Comparison of ENCODE assay signal across 13 mouse cellular contexts in the genomic region with DNA sequence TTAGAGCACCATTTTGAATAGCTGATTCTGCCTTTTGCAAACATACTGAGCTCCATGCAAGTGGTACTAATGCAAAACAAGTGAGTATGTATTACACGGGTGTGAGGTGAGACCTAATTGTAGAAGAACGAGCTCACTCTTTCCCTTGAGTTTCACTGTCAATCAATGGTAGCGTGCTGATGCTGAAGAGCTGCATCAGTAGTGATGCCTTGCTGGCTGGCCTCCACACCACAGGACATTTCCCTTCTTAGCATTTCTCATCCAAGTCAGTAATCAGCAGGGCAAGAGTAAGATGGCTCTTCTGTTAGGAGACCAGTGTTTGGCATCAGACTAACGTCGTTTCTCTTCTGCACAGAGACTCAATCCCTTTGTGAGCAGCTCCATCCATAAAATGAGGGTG. TPM values are rescaled to one million over a fixed set of nuclear protein-coding genes. Genes with fewer than 3 reads are reported as not detected.
A peak's percentile ranks its signal among the peaks of the same experiment; 100 is the strongest.
DNase-seq lines count a peak whose midpoint lies in the region; ATAC-seq lines count a peak whose summit lies in the region.
"Had no signal": no experiment of that assay in that cellular context is flagged by ENCODE, and none has a peak within 500 bp of the region (broad histone marks: within the 10 kb centered on the region; RNA-seq: fewer than 3 reads in every experiment).

No protein-coding gene starts in this region.

- ATAC-seq in forebrain, embryonic 14.5 days, result no peak
- ATAC-seq in forebrain, embryonic 11.5 days (replicated peaks; ENCODE audit: low FRiP score), result no peak
- no peak for ATAC-seq in midbrain, embryonic 14.5 days (ENCODE audit: low FRiP score, low TSS enrichment)
- ATAC-seq in midbrain, embryonic 13.5 days, result no peak
- ATAC-seq in forebrain, embryonic 16.5 days, result no peak
- no peak for ATAC-seq in neural tube, embryonic 15.5 days (ENCODE audit: low FRiP score)
- ATAC-seq: intestine, postnatal 0 days had no signal

- no peak overlapping the region for H3K9ac ChIP-seq in forebrain, embryonic 14.5 days (ENCODE audit: low read length)
- H3K9ac ChIP-seq in forebrain, embryonic 11.5 days (ENCODE audit: low read length), result no peak overlapping the region
- no peak overlapping the region for H3K9ac ChIP-seq in midbrain, embryonic 14.5 days (replicated peaks; ENCODE audit: low read length)
- no peak overlapping the region for H3K9ac ChIP-seq in midbrain, embryonic 13.5 days (replicated peaks)
- H3K9ac ChIP-seq in forebrain, embryonic 16.5 days (replicated peaks; ENCODE audit: low read depth, low read length), result no peak overlapping the region
- H3K9ac ChIP-seq in neural tube, embryonic 15.5 days (replicated peaks), result no peak overlapping the region
- H3K9ac ChIP-seq: stomach, embryonic 15.5 days had no signal

- no peaks in the 10 kb centered on the region for H3K27me3 ChIP-seq in forebrain, embryonic 14.5 days (replicated peaks; ENCODE audit: control insufficient read depth, insufficient read depth, low read length)
- no peaks in the 10 kb centered on the region for H3K27me3 ChIP-seq in forebrain, embryonic 11.5 days (ENCODE audit: control insufficient read depth, insufficient read depth, low read length)
- no peaks in the 10 kb centered on the region for H3K27me3 ChIP-seq in midbrain, embryonic 14.5 days (ENCODE audit: control insufficient read depth, insufficient read depth, low read length)
- peaks cover 15% of the 10 kb centered on the region; the same call in 1 of the 2 replicates for H3K27me3 ChIP-seq in midbrain, embryonic 13.5 days
- no peaks in the 10 kb centered on the region for H3K27me3 ChIP-seq in forebrain, embryonic 16.5 days (replicated peaks; ENCODE audit: control insufficient read depth, insufficient read depth, low read length)
- H3K27me3 ChIP-seq in neural tube, embryonic 15.5 days (replicated peaks), result no peaks in the 10 kb centered on the region; the same call in 1 of the 2 replicates
- H3K27me3 ChIP-seq: stomach, embryonic 15.5 days had no signal

- no peak overlapping the region for H3K27ac ChIP-seq in forebrain, embryonic 14.5 days (ENCODE audit: low read depth, low read length)
- no peak overlapping the region for H3K27ac ChIP-seq in forebrain, embryonic 11.5 days (ENCODE audit: low read depth, low read length)
- H3K27ac ChIP-seq in midbrain, embryonic 14.5 days (replicated peaks; ENCODE audit: low read depth, low read length), result no peak overlapping the region
- H3K27ac ChIP-seq in midbrain, embryonic 13.5 days, result no peak overlapping the region
- H3K27ac ChIP-seq in forebrain, embryonic 16.5 days (ENCODE audit: low read length), result no peak overlapping the region
- peak overlapping the region; percentile 61 for H3K27ac ChIP-seq in neural tube, embryonic 15.5 days (replicated peaks)
- H3K27ac ChIP-seq: kidney, postnatal 0 days; stomach, embryonic 15.5 days had no signal

- peaks cover 5% of the 10 kb centered on the region; the same call in 1 of the 2 replicates for H3K4me1 ChIP-seq in forebrain, embryonic 14.5 days (ENCODE audit: control insufficient read depth, insufficient read depth, low read length)
- peaks cover 2% of the 10 kb centered on the region; the same call in 1 of the 2 replicates for H3K4me1 ChIP-seq in forebrain, embryonic 11.5 days (replicated peaks; ENCODE audit: control insufficient read depth, insufficient read depth, low read length)
- peaks cover 5% of the 10 kb centered on the region; the same call in 1 of the 2 replicates for H3K4me1 ChIP-seq in midbrain, embryonic 14.5 days (ENCODE audit: control insufficient read depth, insufficient read depth, low read length)
- peaks cover 7% of the 10 kb centered on the region for H3K4me1 ChIP-seq in midbrain, embryonic 13.5 days (replicated peaks)
- peaks cover 18% of the 10 kb centered on the region for H3K4me1 ChIP-seq in forebrain, embryonic 16.5 days (replicated peaks; ENCODE audit: control insufficient read depth, insufficient read depth, low read length)
- peaks cover 13% of the 10 kb centered on the region for H3K4me1 ChIP-seq in neural tube, embryonic 15.5 days
- H3K4me1 ChIP-seq: stomach, embryonic 15.5 days had no signal

- 80% methylated on average over 5 of the region's 5 CpGs for WGBS in forebrain, embryonic 14.5 days
- 90% methylated on average over 5 of the region's 5 CpGs for WGBS in forebrain, embryonic 11.5 days
- 82% methylated on average over 5 of the region's 5 CpGs for WGBS in midbrain, embryonic 14.5 days
- WGBS in midbrain, embryonic 13.5 days, result 89% methylated on average over 5 of the region's 5 CpGs
- 74% methylated on average over 5 of the region's 5 CpGs for WGBS in forebrain, embryonic 16.5 days
- 70% methylated on average over 5 of the region's 5 CpGs for WGBS in neural tube, embryonic 15.5 days

- H3K36me3 ChIP-seq in forebrain, embryonic 14.5 days (ENCODE audit: control insufficient read depth, insufficient read depth, low read length), result no peaks in the 10 kb centered on the region; the same call in 1 of the 2 replicates
- no peaks in the 10 kb centered on the region; the same call in 1 of the 2 replicates for H3K36me3 ChIP-seq in forebrain, embryonic 11.5 days (ENCODE audit: control insufficient read depth, insufficient read depth, low read length)
- no peaks in the 10 kb centered on the region for H3K36me3 ChIP-seq in midbrain, embryonic 14.5 days (ENCODE audit: control insufficient read depth, insufficient read depth, low read length)
- H3K36me3 ChIP-seq in midbrain, embryonic 13.5 days, result no peaks in the 10 kb centered on the region
- H3K36me3 ChIP-seq in forebrain, embryonic 16.5 days (ENCODE audit: control insufficient read depth, insufficient read depth), result no peaks in the 10 kb centered on the region
- H3K36me3 ChIP-seq in neural tube, embryonic 15.5 days, result no peaks in the 10 kb centered on the region
- H3K36me3 ChIP-seq: stomach, embryonic 15.5 days had no signal

- no peak for DNase-seq in forebrain, embryonic 14.5 days (ENCODE audit: low spot score)
- DNase-seq in forebrain, embryonic 11.5 days (ENCODE audit: low spot score), result no peak
- no peak for DNase-seq in midbrain, embryonic 14.5 days
- no peak for DNase-seq in natural killer cell, adult 2 months (ENCODE audit: low spot score in 2 of 2)
- DNase-seq: heart, postnatal 4 days; spleen, adult 18-20 months; thymus, adult 2 months had no signal

- H3K9me3 ChIP-seq in forebrain, embryonic 14.5 days (replicated peaks; ENCODE audit: control insufficient read depth, low read length), result no peaks in the 10 kb centered on the region
- H3K9me3 ChIP-seq in forebrain, embryonic 11.5 days (ENCODE audit: control insufficient read depth, low read length), result no peaks in the 10 kb centered on the region
- no peaks in the 10 kb centered on the region for H3K9me3 ChIP-seq in midbrain, embryonic 14.5 days (ENCODE audit: control insufficient read depth, low read length)
- H3K9me3 ChIP-seq in midbrain, embryonic 13.5 days, result no peaks in the 10 kb centered on the region
- H3K9me3 ChIP-seq in forebrain, embryonic 16.5 days (ENCODE audit: control insufficient read depth, low read length), result no peaks in the 10 kb centered on the region
- H3K9me3 ChIP-seq in neural tube, embryonic 15.5 days (replicated peaks), result no peaks in the 10 kb centered on the region
- H3K9me3 ChIP-seq: stomach, embryonic 15.5 days had no signal

- H3K4me2 ChIP-seq in forebrain, embryonic 14.5 days (ENCODE audit: low read length), result peak overlapping the region; percentile 12; the same call in 1 of the 2 replicates
- H3K4me2 ChIP-seq in forebrain, embryonic 11.5 days (ENCODE audit: low read depth, low read length, severe bottlenecking), result no peak overlapping the region
- H3K4me2 ChIP-seq in midbrain, embryonic 14.5 days (ENCODE audit: low read length), result peak overlapping the region; percentile 23
- no peak overlapping the region for H3K4me2 ChIP-seq in midbrain, embryonic 13.5 days (replicated peaks)
- peak overlapping the region; percentile 3 for H3K4me2 ChIP-seq in forebrain, embryonic 16.5 days (ENCODE audit: low read length)
- H3K4me2 ChIP-seq in neural tube, embryonic 15.5 days, result peak overlapping the region; percentile 38
- H3K4me2 ChIP-seq: stomach, embryonic 15.5 days had no signal

- H3K4me3 ChIP-seq in forebrain, embryonic 14.5 days (ENCODE audit: low read depth, low read length), result no peak overlapping the region
- no peak overlapping the region for H3K4me3 ChIP-seq in forebrain, embryonic 11.5 days (ENCODE audit: low read depth, low read length)
- H3K4me3 ChIP-seq in midbrain, embryonic 14.5 days (replicated peaks; ENCODE audit: low read depth, low read length), result no peak overlapping the region
- no peak overlapping the region for H3K4me3 ChIP-seq in midbrain, embryonic 13.5 days (replicated peaks)
- no peak overlapping the region for H3K4me3 ChIP-seq in forebrain, embryonic 16.5 days (replicated peaks; ENCODE audit: low read length)
- 0 out of 2 replicates have a peak overlapping the region, but pooled peaks have one; percentile 5 for H3K4me3 ChIP-seq in neural tube, embryonic 15.5 days (replicated peaks)
- H3K4me3 ChIP-seq: stomach, embryonic 15.5 days had no signal

RNA-seq across cellular contexts. Expression of gene Slc1a3, which starts 4.0 kb away (rescaled TPM):
- polyA plus RNA-seq in forebrain, embryonic 14.5 days (2014; fragmentation: Nextera tagmentation; extraction: Ambion mirVana), result 102 and 128 TPM in 2 replicates
- 48.7 and 49.3 TPM in 2 replicates for polyA plus RNA-seq in forebrain, embryonic 11.5 days (2014; fragmentation: Nextera tagmentation; extraction: Ambion mirVana)
- 117 and 138 TPM in 2 replicates for polyA plus RNA-seq in midbrain, embryonic 14.5 days (2014; fragmentation: Nextera tagmentation; extraction: Ambion mirVana)
- polyA plus RNA-seq in midbrain, embryonic 13.5 days (2015; fragmentation: Nextera tagmentation; extraction: Ambion mirVana), result 76.4 and 85.4 TPM in 2 replicates
- polyA plus RNA-seq in forebrain, embryonic 16.5 days (2015; fragmentation: Nextera tagmentation; extraction: Ambion mirVana), result 122 and 145 TPM in 2 replicates
- 169 and 174 TPM in 2 replicates for polyA plus RNA-seq in neural tube, embryonic 15.5 days (2015; fragmentation: Nextera tagmentation; extraction: Ambion mirVana)

Comparison
In these comparisons a context has a peak if more than half of its experiments do, and no peak if none do; other contexts are left out.
1. H3K4me2 ChIP-seq: peak in forebrain, embryonic 14.5 days (single experiment), midbrain, embryonic 14.5 days (single experiment), forebrain, embryonic 16.5 days (single experiment) and neural tube, embryonic 15.5 days (single experiment); none in forebrain, embryonic 11.5 days (single experiment) and midbrain, embryonic 13.5 days (single experiment).